Mouse (Mus musculus): ENCODE measurements around the gene 2310034C09Rik.
"Not testable (repeated sequence)": the region's sequence is repeated elsewhere in the genome, so short reads cannot be mapped to it uniquely, and the experiment has no call there.

2310034C09Rik gene

GRCm38 (mm10) chr16:88758547-88758946 lies at the start of gene 2310034C09Rik:
TSS of gene 2310034C09Rik (plus strand) at chr16:88758847.
- not testable (repeated sequence) for DNase-seq (ENCODE audit: low read depth, low spot score)

- no peak for DNase-seq (ENCODE audit: low read depth, low spot score)
Measured at GRCm38 (mm10) chr16:88710757-88711156, 47.9 kb upstream of the 2310034C09Rik start.

- DNase-seq (ENCODE audit: low read depth, low spot score) = no peak
Measured at GRCm38 (mm10) chr16:88711245-88711644, 47.4 kb upstream of the 2310034C09Rik start.

- DNase-seq (ENCODE audit: low read depth, low spot score) = no peak
Measured at GRCm38 (mm10) chr16:88716549-88716948, 42.1 kb upstream of the 2310034C09Rik start.

GRCm38 (mm10) chr16:88720031-88720430 lies 38.6 kb upstream of the 2310034C09Rik start:
- no peak for DNase-seq (ENCODE audit: low read depth, low spot score)

GRCm38 (mm10) chr16:88728812-88729275 lies 29.8 kb upstream of the 2310034C09Rik start, which contains the start of gene Krtap13-1:
TSS of gene Krtap13-1 (plus strand) at chr16:88728862.
- no peak for DNase-seq (ENCODE audit: low read depth, low spot score)

GRCm38 (mm10) chr16:88735391-88735790 lies 23.3 kb upstream of the 2310034C09Rik start:
- DNase-seq (ENCODE audit: low read depth, low spot score) = no peak

GRCm38 (mm10) chr16:88744750-88745340 lies 13.8 kb upstream of the 2310034C09Rik start:
- no peak for DNase-seq (ENCODE audit: low read depth, low spot score)

- DNase-seq (ENCODE audit: low read depth, low spot score) = no peak
Measured at GRCm38 (mm10) chr16:88747943-88748342, 10.7 kb upstream of the 2310034C09Rik start.

GRCm38 (mm10) chr16:88751535-88751934 lies 7.1 kb upstream of the 2310034C09Rik start, which contains the start of gene Krtap13:
TSS of gene Krtap13 (minus strand) at chr16:88751635.
- DNase-seq (ENCODE audit: low read depth, low spot score) = not testable (repeated sequence)

GRCm38 (mm10) chr16:88774106-88774505 lies 15.5 kb downstream of the 2310034C09Rik start, which contains the start of gene 2310057N15Rik:
TSS of gene 2310057N15Rik (minus strand) at chr16:88774206.
- DNase-seq (ENCODE audit: low read depth, low spot score) = no peak

- no peak for DNase-seq (ENCODE audit: low read depth, low spot score)
Measured at GRCm38 (mm10) chr16:88777596-88777995, 18.9 kb downstream of the 2310034C09Rik start, which contains the start of gene Gm5965. TSS of gene Gm5965 (plus strand) at chr16:88777896.

GRCm38 (mm10) chr16:88786786-88787185 lies 28.1 kb downstream of the 2310034C09Rik start:
- DNase-seq (ENCODE audit: low read depth, low spot score) = no peak
